Comparison of ENCODE assay signal across 8 mouse cellular contexts in the genomic region with DNA sequence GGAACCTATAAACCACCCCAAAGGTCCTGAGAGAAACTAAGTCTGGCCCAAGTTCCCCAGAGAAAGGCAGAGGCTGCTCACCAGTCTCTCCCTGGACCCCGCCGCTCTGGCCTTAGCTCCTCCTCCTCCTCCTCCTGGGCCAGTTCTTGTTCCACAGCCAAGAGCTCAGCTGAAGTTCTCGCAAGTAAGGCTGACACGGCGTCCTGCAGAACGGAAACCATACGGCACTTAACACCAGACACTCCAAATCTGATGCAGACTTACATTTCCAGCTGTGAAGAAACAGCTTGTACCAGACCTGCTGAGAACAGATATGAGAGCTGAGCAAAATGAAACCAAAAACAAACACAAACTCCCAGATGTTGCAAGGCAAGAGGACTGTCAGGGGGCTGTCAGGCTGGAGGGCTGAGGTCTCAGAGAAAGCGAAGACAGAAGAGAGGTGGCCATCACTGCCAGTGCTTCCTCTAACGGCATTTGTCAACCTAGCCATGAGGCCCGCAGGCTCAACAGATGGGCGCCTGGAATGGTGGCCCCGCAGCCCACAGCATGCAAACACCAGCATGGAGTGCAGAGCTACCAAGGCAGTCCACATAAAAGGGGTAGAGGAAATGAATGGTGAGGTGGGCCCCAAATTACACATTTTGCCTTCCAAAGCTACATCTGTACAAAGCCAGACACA. TPM values are rescaled to one million over a fixed set of nuclear protein-coding genes. Genes with fewer than 3 reads are reported as not detected.
DNase-seq lines count a peak whose midpoint lies in the region; ATAC-seq and TF ChIP-seq lines count a peak whose summit lies in the region.

No protein-coding gene starts in this region.

- H3K4me3 ChIP-seq in kidney, embryonic 16.5 days (ENCODE audit: low read length): peak overlapping the region; percentile 10
- peak overlapping the region; percentile 40 for H3K4me3 ChIP-seq in thymus, adult 2 months (ENCODE audit: control insufficient read depth, insufficient read depth, low read length)

- no peaks in the 10 kb centered on the region for H3K9me3 ChIP-seq in kidney, embryonic 16.5 days (ENCODE audit: low read length)

- peak overlapping the region; percentile 30 for H3K4me2 ChIP-seq in kidney, embryonic 16.5 days (replicated peaks; ENCODE audit: low read depth, low read length)

- WGBS in kidney, embryonic 16.5 days: 41% methylated on average over 12 of the region's 12 CpGs
- 1% methylated on average over 12 of the region's 12 CpGs for WGBS in thymus, adult 2 months

- peak overlapping the region; percentile 60 for H3K27ac ChIP-seq in kidney, embryonic 16.5 days (ENCODE audit: low read length)
- no peak overlapping the region for H3K27ac ChIP-seq in thymus, adult 2 months (ENCODE audit: control insufficient read depth, insufficient read depth, low read length)

- no peak for TF ChIP-seq POLR2A in thymus, adult 2 months (IDR thresholded peaks at IDR 0.05; ENCODE audit: control insufficient read depth, extremely low read depth, insufficient read depth, low read length, poor library complexity)

- peaks cover 17% of the 10 kb centered on the region; the same call in 1 of the 2 replicates for H3K4me1 ChIP-seq in kidney, embryonic 16.5 days (ENCODE audit: insufficient read depth, low read length)
- peaks cover 18% of the 10 kb centered on the region for H3K4me1 ChIP-seq in thymus, adult 2 months (replicated peaks; ENCODE audit: control insufficient read depth, insufficient read depth, low read length)

- ATAC-seq in kidney, embryonic 16.5 days (ENCODE audit: low FRiP score, low TSS enrichment): peak; percentile 57

- DNase-seq in kidney, adult 9 months: no peak
- peak; percentile 9 for DNase-seq in embryo, embryonic 9.5 days (ENCODE audit: extremely low spot score)
- peak; percentile 65 for DNase-seq in heart, adult 8-10 months (ENCODE audit: low spot score)
- DNase-seq in kidney, postnatal 4 days: peak; percentile 73 to 79
- peak; percentile 69 for DNase-seq in lung, postnatal 36 days
- peak; percentile 26 for DNase-seq in thymus, adult 2 months
- DNase-seq in cerebellum, postnatal 36 days: no peak

- H3K9ac ChIP-seq in kidney, embryonic 16.5 days (replicated peaks; ENCODE audit: low read length): no peak overlapping the region

- H3K27me3 ChIP-seq in kidney, embryonic 16.5 days (ENCODE audit: insufficient read depth, low read length): no peaks in the 10 kb centered on the region
- H3K27me3 ChIP-seq in thymus, adult 2 months (ENCODE audit: control insufficient read depth, insufficient read depth, low read length): no peaks in the 10 kb centered on the region

- H3K36me3 ChIP-seq in kidney, embryonic 16.5 days (ENCODE audit: insufficient read depth, low read length): peaks cover 54% of the 10 kb centered on the region
- no peaks in the 10 kb centered on the region for H3K36me3 ChIP-seq in thymus, adult 2 months (ENCODE audit: control insufficient read depth, insufficient read depth, low read length)

- TF ChIP-seq CTCF in thymus, adult 2 months (IDR thresholded peaks at IDR 0.05; ENCODE audit: borderline replicate concordance, control insufficient read depth, extremely low read depth, insufficient read depth, low read length, poor library complexity): no peak

RNA-seq across cellular contexts. Expression of a gene that starts 27.7 kb away (rescaled TPM):
- not detected in 2 replicates for polyA plus RNA-seq in kidney, embryonic 16.5 days (2015; fragmentation: Nextera tagmentation; extraction: Ambion mirVana)
- not detected for total RNA-seq in heart, adult 8-10 months (2022)
- polyA plus RNA-seq in thymus, adult 2 months (2012; rRNA removed): 0.40 and 0.79 TPM in 2 replicates

RNA-seq across cellular contexts. Expression of a gene that starts 30.0 kb away (rescaled TPM):
- not detected in 2 replicates for polyA plus RNA-seq in kidney, embryonic 16.5 days (2015; fragmentation: Nextera tagmentation; extraction: Ambion mirVana)
- total RNA-seq in heart, adult 8-10 months (2022): not detected
- not detected in 2 replicates for polyA plus RNA-seq in thymus, adult 2 months (2012; rRNA removed)

Comparison
In these comparisons a context has a peak if more than half of its experiments do, and no peak if none do; other contexts are left out.
1. DNase-seq: peak in embryo, embryonic 9.5 days (single experiment), heart, adult 8-10 months (single experiment), kidney, postnatal 4 days (2 of 2), lung, postnatal 36 days (single experiment) and thymus, adult 2 months (single experiment); none in kidney, adult 9 months (single experiment) and cerebellum, postnatal 36 days (0 of 2).